Mouse (Mus musculus) embryonic fibroblast, embryonic 13.5 days (primary cell): Measurements from ENCODE around the gene Wdhd1. TPM values are rescaled to one million over a fixed set of nuclear protein-coding genes. Genes with fewer than 3 reads are reported as not detected.

Experiments
- H3K27ac ChIP-seq: 2 replicates; pipeline ENCODE4 v1.5.1; 2012; ENCODE audit warnings: low read length, control low read depth, inconsistent platforms; ENCODE audit not compliant: insufficient read depth
- H3K4me1 ChIP-seq: 2 replicates; pipeline ENCODE4 v1.6.1; 2011; ENCODE audit warnings: low read length; ENCODE audit not compliant: control insufficient read depth, insufficient read depth
- H3K4me3 ChIP-seq: 2 replicates; pipeline ENCODE4 v1.5.1; 2011; ENCODE audit warnings: mild to moderate bottlenecking, control low read depth, low read length; ENCODE audit not compliant: insufficient read depth
- CTCF ChIP-seq: IDR thresholded peaks from 2 replicates; pipeline ENCODE4 v1.5.1; 2011; ENCODE audit warnings: mild to moderate bottlenecking, control low read depth, low read length, moderate library complexity, borderline replicate concordance; ENCODE audit not compliant: insufficient read depth
- POLR2A ChIP-seq: IDR thresholded peaks from 2 replicates; pipeline ENCODE4 v1.6.1; 2011; ENCODE audit warnings: low read depth, mild to moderate bottlenecking, control low read depth, low read length, moderate library complexity
- polyA plus RNA-seq: library from polyadenylated mRNA; stranded (reverse); fragments of >200 nt; gene quantifications from 2 replicates; pipeline ENCODE4 v1.2.4, GENCODE M21; 2011; ENCODE audit warnings: low read depth; ENCODE audit not compliant: missing spikeins, insufficient read length

Wdhd1 gene
- polyA plus RNA-seq, 1 experiment = 23.0 TPM

GRCm38 (mm10) chr14:47209669-47210164 lies 66.9 kb downstream of the Wdhd1 start:
- no peak overlapping the region for H3K4me3 ChIP-seq
- H3K4me1 ChIP-seq = no peaks in the 10 kb centered on the region
- TF ChIP-seq POLR2A (no peak), CTCF (no peak)
- no peak overlapping the region for H3K27ac ChIP-seq

- TF ChIP-seq CTCF (no peak), POLR2A (no peak)
- H3K4me3 ChIP-seq = no peak overlapping the region
- H3K27ac ChIP-seq = no peak overlapping the region
- no peaks in the 10 kb centered on the region for H3K4me1 ChIP-seq
These were observed 67.8 kb downstream of the Wdhd1 start for GRCm38 (mm10) chr14:47208564-47209493.

GRCm38 (mm10) chr14:47206601-47207000 lies 70.1 kb downstream of the Wdhd1 start:
- Histone ChIP-seq H3K27ac (no peak overlapping the region), H3K4me1 (no peaks in the 10 kb centered on the region), H3K4me3 (no peak overlapping the region)
- TF ChIP-seq CTCF (no peak), POLR2A (no peak)

GRCm38 (mm10) chr14:47205270-47205972 lies 71.2 kb downstream of the Wdhd1 start:
- H3K27ac ChIP-seq = no peak overlapping the region
- TF ChIP-seq CTCF (no peak), POLR2A (no peak)
- no peaks in the 10 kb centered on the region for H3K4me1 ChIP-seq
- no peak overlapping the region for H3K4me3 ChIP-seq

- Histone ChIP-seq H3K4me1 (no peaks in the 10 kb centered on the region), H3K27ac (no peak overlapping the region), H3K4me3 (no peak overlapping the region)
- TF ChIP-seq POLR2A (no peak), CTCF (no peak)
These were observed 79.3 kb downstream of the Wdhd1 start for GRCm38 (mm10) chr14:47197340-47197739.

- no peak for TF ChIP-seq CTCF
- TF ChIP-seq POLR2A = no peak
- Histone ChIP-seq H3K27ac (no peak overlapping the region), H3K4me1 (no peaks in the 10 kb centered on the region), H3K4me3 (no peak overlapping the region)
These were observed 79.9 kb downstream of the Wdhd1 start for GRCm38 (mm10) chr14:47196711-47197110.

GRCm38 (mm10) chr14:47194096-47194495 lies 82.6 kb downstream of the Wdhd1 start:
- Histone ChIP-seq H3K4me1 (no peaks in the 10 kb centered on the region), H3K27ac (no peak overlapping the region)
- TF ChIP-seq CTCF (no peak), POLR2A (no peak)

GRCm38 (mm10) chr14:47193506-47193905 lies 83.2 kb downstream of the Wdhd1 start:
- no peaks in the 10 kb centered on the region for H3K4me1 ChIP-seq
- no peak overlapping the region for H3K4me3 ChIP-seq
- TF ChIP-seq CTCF (no peak), POLR2A (no peak)
- no peak overlapping the region for H3K27ac ChIP-seq

More at GRCm38 (mm10) chr14:47194096-47194495, 82.6 kb downstream of the Wdhd1 start:
- no peak overlapping the region for H3K4me3 ChIP-seq

- TF ChIP-seq POLR2A = no peak
- no peak for TF ChIP-seq CTCF
- Histone ChIP-seq H3K27ac (no peak overlapping the region), H3K4me1 (no peaks in the 10 kb centered on the region), H3K4me3 (no peak overlapping the region)
These were observed 84.8 kb downstream of the Wdhd1 start for GRCm38 (mm10) chr14:47191861-47192260.

Other genes with a start within 250 kb of the Wdhd1 start
- 2.4 and 3.1 TPM in 2 replicates for gene Gch1, start 87.4 kb downstream of the Wdhd1 start, polyA plus RNA-seq
- 33.3 and 39.7 TPM in 2 replicates for gene Socs4, start 74 bp upstream of the Wdhd1 start, polyA plus RNA-seq
- gene Mapk1ip1l, start 21.4 kb upstream of the Wdhd1 start, polyA plus RNA-seq = 103 and 112 TPM in 2 replicates
- 117 and 150 TPM in 2 replicates for gene Lgals3, start 90.9 kb upstream of the Wdhd1 start, polyA plus RNA-seq
- gene Dlgap5, start 141.6 kb upstream of the Wdhd1 start, polyA plus RNA-seq = 22.6 and 28.8 TPM in 2 replicates
- 19.4 and 20.3 TPM in 2 replicates for gene Fbxo34, start 173.6 kb upstream of the Wdhd1 start, polyA plus RNA-seq